Mouse (Mus musculus) neural tube, embryonic 14.5 days (tissue): Measurements from ENCODE around the gene F12. TPM values are rescaled to one million over a fixed set of nuclear protein-coding genes. Genes with fewer than 3 reads are reported as not detected.

Experiments
- ATAC-seq: fragments of 200-750 bp; cut with Nextera tagmentation; 2 replicates; pipeline ENCODE4 v1.8.0; 2017; ENCODE audit warnings: low read depth, mild to moderate bottlenecking, moderate TSS enrichment, moderate library complexity
- H3K27ac ChIP-seq: fragments of 300-500 bp; sonication (generic); 2 replicates; pipeline ENCODE4 v1.5.1; 2014; ENCODE audit warnings: low read depth, mild to moderate bottlenecking, control low read depth, low read length, moderate library complexity, mixed read lengths
- H3K27me3 ChIP-seq: fragments of 300-500 bp; sonication (generic); 2 replicates; pipeline ENCODE4 v1.6.1; 2014; ENCODE audit warnings: low read length; ENCODE audit not compliant: control insufficient read depth, insufficient read depth
- H3K36me3 ChIP-seq: fragments of 300-500 bp; sonication (generic); 2 replicates; pipeline ENCODE4 v1.6.1; 2014; ENCODE audit warnings: low read length, mixed read lengths; ENCODE audit not compliant: control insufficient read depth, insufficient read depth
- H3K4me1 ChIP-seq: fragments of 300-500 bp; sonication (generic); 2 replicates; pipeline ENCODE4 v1.6.1; 2014; ENCODE audit warnings: low read length; ENCODE audit not compliant: control insufficient read depth, insufficient read depth
- H3K4me2 ChIP-seq: fragments of 300-500 bp; sonication (generic); 2 replicates; pipeline ENCODE4 v1.6.1; 2014; ENCODE audit warnings: mild to moderate bottlenecking, low read depth, low read length, control low read depth
- H3K4me3 ChIP-seq: fragments of 300-500 bp; sonication (generic); 2 replicates; pipeline ENCODE4 v1.5.1; 2014; ENCODE audit warnings: low read depth, low read length, control low read depth, mixed read lengths
- H3K9ac ChIP-seq: fragments of 300-500 bp; sonication (generic); replicated peaks from 2 replicates; pipeline ENCODE4 v1.6.1; 2014; ENCODE audit warnings: low read depth, mild to moderate bottlenecking, control low read depth, low read length, mixed read lengths
- H3K9me3 ChIP-seq: fragments of 300-500 bp; sonication (generic); 2 replicates; pipeline ENCODE4 v1.6.1; 2016; ENCODE audit warnings: low read length; ENCODE audit not compliant: control insufficient read depth
- WGBS: fragments of 180-500 bp; shearing (Covaris S2); extraction: QIAGEN DNeasy Blood & Tissue Kit; methylation state at CpG from one replicate; pipeline ENCODE4 v1.1.7; 2014; 5-methylcytosine and 5-hydroxymethylcytosine counted together
- polyA plus RNA-seq: library from polyadenylated mRNA; unstranded; fragments of >200 nt; fragmentation: Nextera tagmentation; extraction: Ambion mirVana; gene quantifications from 2 replicates; pipeline ENCODE4 v1.2.1, GENCODE M21; 2014

The F12 gene
- polyA plus RNA-seq, 1 experiment from 2014 or later: not detected

DNA sequence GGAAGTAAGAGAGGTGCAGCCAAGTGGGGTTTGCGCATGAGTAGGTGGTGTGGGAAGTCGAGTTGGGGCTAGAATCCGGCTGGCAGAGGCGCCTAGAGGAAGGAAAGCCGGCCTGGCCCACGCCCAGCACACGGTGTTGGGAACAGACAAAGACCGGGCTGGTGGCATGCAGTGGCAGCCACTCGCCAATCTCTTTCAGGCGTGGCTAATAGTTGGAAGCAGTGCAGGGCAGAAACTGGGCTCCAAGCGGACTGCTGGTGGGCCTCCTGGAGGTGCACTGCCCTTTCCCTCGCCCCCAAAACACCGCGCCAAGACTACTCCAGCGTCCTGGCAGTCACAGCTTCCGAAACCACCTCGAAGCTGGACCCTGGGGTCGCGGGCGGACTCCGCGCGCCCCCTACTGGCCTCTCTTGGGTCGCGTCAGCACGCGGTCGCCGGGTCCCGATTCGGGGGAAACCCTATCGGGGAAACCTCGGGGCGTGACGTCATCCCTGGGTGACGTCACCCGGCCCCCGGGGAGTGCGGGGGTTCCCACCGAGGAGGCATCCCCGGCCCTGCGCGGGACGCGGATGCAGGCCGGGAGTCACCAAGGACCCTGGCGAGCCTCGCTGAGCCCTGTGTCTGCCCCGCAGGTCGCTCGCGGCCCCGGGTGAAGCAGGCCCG, 44.7 kb upstream of the F12 start:
- WGBS: under 1% methylated on average over 47 of the region's 54 CpGs
- Histone ChIP-seq H3K27me3 (no peaks in the 10 kb centered on the region; the same call in 1 of the 2 replicates), H3K4me3 (peak overlapping the region; percentile 50), H3K4me2 (peak overlapping the region; percentile 99), H3K27ac (peak overlapping the region; percentile 92), H3K9me3 (no peaks in the 10 kb centered on the region), H3K9ac (peak overlapping the region; percentile 89), H3K36me3 (peaks cover 31% of the 10 kb centered on the region), H3K4me1 (peaks cover 66% of the 10 kb centered on the region)
- peak; percentile 61 for ATAC-seq

DNA sequence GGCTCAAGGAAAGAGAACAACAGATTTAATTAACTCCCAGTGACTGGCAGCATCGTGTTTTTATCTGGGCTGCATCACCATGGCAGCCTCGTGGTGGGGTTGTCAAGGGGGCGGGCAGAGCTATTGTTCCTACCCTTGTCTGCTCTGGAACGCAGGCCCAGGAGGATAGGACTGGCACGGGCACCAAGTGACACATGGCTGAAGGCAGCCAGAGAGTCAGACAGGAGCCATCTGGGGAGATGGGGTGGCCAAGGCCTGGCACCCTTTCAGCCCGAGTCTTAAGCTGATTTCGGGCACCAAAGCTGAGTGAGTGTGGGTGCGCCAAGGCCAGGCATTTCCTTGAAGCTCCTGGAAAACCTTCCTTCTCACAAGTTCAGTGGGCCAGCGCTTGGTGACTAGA, 43.8 kb upstream of the F12 start:
- Histone ChIP-seq H3K4me1 (peaks cover 75% of the 10 kb centered on the region), H3K9me3 (no peaks in the 10 kb centered on the region), H3K4me3 (no peak overlapping the region), H3K9ac (peak overlapping the region; percentile 89; the same call in 1 of the 2 replicates), H3K36me3 (peaks cover 22% of the 10 kb centered on the region), H3K27ac (peak overlapping the region; percentile 92), H3K4me2 (no peak overlapping the region; the same call in 1 of the 2 replicates), H3K27me3 (no peaks in the 10 kb centered on the region; the same call in 1 of the 2 replicates)
- peak; percentile 10; the same call in 1 of the 2 replicates for ATAC-seq
- 39% methylated on average over 9 of the region's 9 CpGs for WGBS

DNA sequence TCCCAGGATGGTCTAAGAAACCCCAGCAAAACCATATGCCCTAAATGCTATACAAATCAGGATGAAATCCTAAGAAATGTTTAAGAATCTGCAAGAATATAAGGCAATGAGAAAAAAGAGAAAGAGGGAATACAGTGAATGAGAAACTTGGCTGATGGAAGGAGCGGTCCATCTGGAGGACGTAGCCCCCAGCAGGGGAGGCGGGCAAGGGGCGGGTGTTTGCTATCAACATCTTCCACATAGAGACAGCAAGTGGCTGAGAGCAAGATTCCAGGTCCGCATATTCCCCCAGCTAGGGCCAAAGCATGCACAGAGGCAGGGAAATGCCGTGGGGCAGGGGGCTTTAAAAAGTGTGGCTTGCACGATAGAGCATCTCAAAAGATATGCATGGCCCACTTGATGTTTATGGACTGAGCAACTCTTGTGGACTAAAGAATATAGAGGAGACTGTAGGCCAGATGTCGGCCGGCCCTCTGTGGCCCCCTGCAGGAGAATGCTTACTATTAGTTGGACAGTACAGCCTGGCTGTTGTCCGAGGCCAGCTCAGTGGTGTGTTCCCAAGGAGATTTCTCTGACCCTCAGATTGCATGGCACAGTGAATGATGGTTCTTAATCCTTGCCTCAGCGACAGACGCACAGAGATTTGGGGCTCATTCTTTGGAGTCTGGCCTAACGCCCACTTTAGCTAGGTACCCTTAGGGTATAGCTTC, 42.4 kb upstream of the F12 start:
- Histone ChIP-seq H3K4me3 (no peak overlapping the region), H3K4me1 (peaks cover 68% of the 10 kb centered on the region), H3K36me3 (peaks cover 8% of the 10 kb centered on the region; the same call in 1 of the 2 replicates), H3K9me3 (no peaks in the 10 kb centered on the region), H3K27me3 (peaks cover 2% of the 10 kb centered on the region; the same call in 1 of the 2 replicates), H3K9ac (no peak overlapping the region), H3K4me2 (no peak overlapping the region), H3K27ac (no peak overlapping the region)
- 40% methylated on average over 13 of the region's 13 CpGs for WGBS
- no peak for ATAC-seq

DNA sequence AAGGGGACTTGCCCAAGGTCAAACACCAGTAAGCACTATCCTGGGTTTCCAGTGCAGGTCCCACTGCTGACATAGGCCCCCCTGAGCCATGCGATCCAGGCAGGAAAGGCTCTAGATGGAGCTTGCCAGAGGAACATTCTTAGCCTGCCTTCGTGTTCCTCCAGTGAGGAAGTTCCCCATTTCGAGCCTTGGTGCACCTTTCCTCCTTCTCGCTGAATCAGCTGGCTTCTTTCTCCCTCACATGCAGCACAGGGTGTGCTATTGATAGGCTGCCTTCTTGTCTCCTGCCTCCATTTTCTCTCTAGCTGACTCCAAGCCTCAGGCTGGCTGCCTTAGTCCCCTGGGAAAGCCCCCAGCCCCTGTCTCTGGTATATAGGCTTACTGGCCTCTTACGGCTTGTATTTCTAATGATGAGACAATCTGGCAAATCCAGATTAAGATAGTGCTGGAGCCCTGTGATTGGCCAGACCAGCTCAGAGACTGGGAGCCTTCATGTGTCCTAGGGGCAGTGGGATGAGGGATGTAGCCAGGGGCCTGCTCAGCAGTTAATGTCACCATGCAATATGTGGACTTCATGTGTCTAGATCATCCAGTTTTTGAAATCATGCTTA, 39.3 kb upstream of the F12 start:
- Histone ChIP-seq H3K27me3 (peaks cover 2% of the 10 kb centered on the region; the same call in 1 of the 2 replicates), H3K9me3 (no peaks in the 10 kb centered on the region), H3K4me3 (peak overlapping the region; percentile 77), H3K27ac (peak overlapping the region; percentile 96), H3K36me3 (0 out of 2 replicates have a peak, but pooled peaks cover 4% of the 10 kb centered on the region), H3K9ac (peak overlapping the region; percentile 87; the same call in 1 of the 2 replicates), H3K4me1 (peaks cover 45% of the 10 kb centered on the region), H3K4me2 (peak overlapping the region; percentile 89)
- no peak for ATAC-seq
- WGBS: 65% methylated on average over 5 of the region's 5 CpGs

DNA sequence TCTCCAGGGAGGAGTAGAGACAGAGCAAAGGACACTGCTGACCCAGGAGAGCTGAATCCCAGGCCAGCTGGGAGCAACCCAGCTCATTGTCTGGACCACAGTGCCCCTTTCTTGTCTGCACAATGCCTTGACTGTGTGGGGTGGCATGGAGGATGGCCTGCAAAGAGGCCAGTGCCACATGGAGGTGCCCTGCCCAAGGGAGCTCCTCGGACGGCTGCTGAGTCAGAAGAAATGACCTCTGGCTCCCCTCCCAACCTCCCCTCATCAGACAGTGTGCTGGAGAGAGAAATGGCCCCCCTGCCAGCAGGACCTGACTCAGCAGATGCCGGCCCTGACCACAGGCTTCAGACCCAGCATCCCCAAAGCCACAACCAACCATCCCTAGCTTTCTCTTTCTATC, 38.6 kb upstream of the F12 start:
- H3K27ac ChIP-seq: peak overlapping the region; percentile 96

DNA sequence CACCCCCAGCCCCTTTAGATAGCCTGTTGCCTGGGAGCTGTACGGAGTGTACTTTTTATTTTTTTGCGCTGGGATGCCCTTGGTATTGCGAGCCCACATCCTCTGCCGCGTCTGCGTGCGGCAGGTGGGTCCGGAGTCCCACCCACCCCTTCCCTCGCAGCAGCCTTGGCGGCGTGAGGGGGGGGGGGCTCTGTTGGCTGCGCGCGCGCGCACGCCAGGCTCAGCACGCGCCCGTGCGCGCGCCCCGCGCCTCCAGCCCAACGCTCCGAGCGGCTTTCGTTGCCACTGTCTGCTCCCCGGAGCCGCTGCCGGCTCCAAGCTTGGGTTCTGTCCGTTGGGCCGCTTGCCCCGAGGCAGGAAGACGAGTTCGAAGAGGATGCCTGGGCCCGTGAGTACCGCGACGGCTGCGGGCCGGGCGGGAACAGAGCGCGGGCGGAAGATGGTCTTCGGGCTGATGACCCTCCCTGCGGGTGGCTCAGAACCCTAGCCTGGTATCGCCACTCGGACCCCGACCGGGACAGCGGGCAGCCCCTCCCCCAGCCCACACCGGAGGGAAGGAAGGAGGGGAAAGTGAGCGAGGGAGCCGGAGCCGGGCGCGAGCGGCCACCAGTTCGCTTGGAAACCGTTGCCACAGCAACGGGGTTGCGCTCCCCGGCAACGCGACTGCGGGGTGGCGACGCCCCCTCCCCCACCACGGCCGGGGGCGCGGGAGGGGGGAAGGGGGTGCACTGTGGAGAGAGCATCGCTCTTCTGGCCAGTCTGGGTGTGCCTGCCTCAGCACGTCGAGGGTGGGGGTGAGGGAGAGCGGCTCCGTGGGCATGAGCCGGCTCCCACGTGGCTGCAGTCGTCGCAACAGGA, 37.7 kb upstream of the F12 start, which contains the start of gene Prr7:
Gene Prr7 (plus strand): TSS at position 241 of the 858 bp plus-strand sequence.
- H3K9me3 ChIP-seq: no peaks in the 10 kb centered on the region
- H3K9ac ChIP-seq: peak within 1 kb of the TSS; percentile 87
- H3K36me3 ChIP-seq: peaks cover 10% of the 10 kb centered on the region
- peaks cover 2% of the 10 kb centered on the region; the same call in 1 of the 2 replicates for H3K27me3 ChIP-seq
- peak within 1 kb of the TSS; percentile 77 for H3K4me3 ChIP-seq
- peak; percentile 79 for ATAC-seq
- peaks cover 30% of the 10 kb centered on the region for H3K4me1 ChIP-seq
- peak within 1 kb of the TSS; percentile 89 for H3K4me2 ChIP-seq
- under 1% methylated on average over 72 of the region's 84 CpGs for WGBS
- H3K27ac ChIP-seq: peak within 1 kb of the TSS; percentile 96

More for the DNA sequence above, 38.6 kb upstream of the F12 start:
- Histone ChIP-seq H3K27me3 (peaks cover 2% of the 10 kb centered on the region; the same call in 1 of the 2 replicates), H3K4me1 (peaks cover 38% of the 10 kb centered on the region), H3K4me2 (peak overlapping the region; percentile 89), H3K9me3 (no peaks in the 10 kb centered on the region), H3K36me3 (0 out of 2 replicates have a peak, but pooled peaks cover 4% of the 10 kb centered on the region), H3K4me3 (peak overlapping the region; percentile 77), H3K9ac (peak overlapping the region; percentile 87)
- 2% methylated on average over 3 of the region's 3 CpGs for WGBS
- ATAC-seq: peak; percentile 13; the same call in 1 of the 2 replicates

DNA sequence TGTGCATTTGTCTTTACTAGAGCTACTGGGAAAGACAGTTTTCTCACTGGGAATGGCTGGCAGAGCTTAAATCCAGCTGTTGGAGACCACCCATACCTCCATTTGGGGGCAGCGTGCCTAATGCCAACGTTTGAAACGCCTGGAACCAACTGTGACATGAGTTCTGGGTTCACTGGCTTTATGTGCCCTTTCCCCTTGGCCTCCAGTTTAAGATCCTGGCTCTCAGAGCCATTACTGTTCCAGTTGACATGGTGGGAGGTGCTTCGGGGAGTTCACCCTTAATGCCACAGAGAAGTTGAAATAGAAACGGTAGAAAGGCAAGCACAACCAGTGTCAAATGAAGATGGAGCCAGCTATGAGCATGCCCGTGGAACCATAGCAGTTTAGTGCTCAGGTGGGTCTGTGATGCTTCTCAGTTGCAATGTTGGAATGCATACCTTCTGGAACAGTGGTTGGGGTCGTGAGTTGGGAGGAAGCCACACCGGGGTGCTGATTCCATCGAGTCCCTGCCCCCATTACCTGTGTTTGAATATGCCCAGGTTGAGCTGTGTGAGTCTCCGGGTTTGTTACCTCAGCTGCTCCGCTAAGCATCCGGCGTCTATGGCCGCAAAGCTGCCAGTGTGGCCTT, 36.9 kb upstream of the F12 start:
- peak overlapping the region; percentile 77 for H3K4me3 ChIP-seq
- WGBS: 9% methylated on average over 14 of the region's 14 CpGs
- peaks cover 16% of the 10 kb centered on the region for H3K36me3 ChIP-seq
- no peak; the same call in 1 of the 2 replicates for ATAC-seq
- peak overlapping the region; percentile 89 for H3K4me2 ChIP-seq
- peaks cover 26% of the 10 kb centered on the region for H3K4me1 ChIP-seq
- peak overlapping the region; percentile 96 for H3K27ac ChIP-seq
- no peaks in the 10 kb centered on the region for H3K9me3 ChIP-seq
- H3K27me3 ChIP-seq: peaks cover 2% of the 10 kb centered on the region; the same call in 1 of the 2 replicates
- peak overlapping the region; percentile 87 for H3K9ac ChIP-seq

DNA sequence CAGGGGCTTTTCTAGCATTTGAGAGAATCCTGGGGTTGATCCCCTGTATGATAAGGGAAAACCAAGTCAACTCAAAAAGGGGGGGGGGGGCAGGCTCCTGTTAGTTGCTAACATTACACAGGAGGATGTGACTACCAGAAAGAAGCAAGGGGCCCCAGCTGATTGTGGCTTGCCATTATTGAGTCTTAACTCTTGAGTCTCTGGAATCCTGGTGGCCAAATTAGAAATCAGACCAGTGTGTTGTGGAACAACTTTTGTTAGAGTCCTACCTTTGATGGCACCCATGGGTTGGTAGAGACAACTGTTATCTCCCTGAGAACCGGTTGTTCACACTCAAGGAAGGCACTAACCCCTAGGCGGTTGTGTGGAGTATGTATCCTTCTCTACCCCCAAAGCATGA, 36.4 kb upstream of the F12 start:
- no peak for ATAC-seq
- peaks cover 19% of the 10 kb centered on the region for H3K36me3 ChIP-seq
- no peak overlapping the region for H3K9ac ChIP-seq
- no peak overlapping the region for H3K4me2 ChIP-seq
- 57% methylated on average over 2 of the region's 2 CpGs for WGBS
- H3K4me3 ChIP-seq: no peak overlapping the region
- H3K27ac ChIP-seq: no peak overlapping the region; the same call in 1 of the 2 replicates
- 0 out of 2 replicates have a peak, but pooled peaks cover 2% of the 10 kb centered on the region for H3K27me3 ChIP-seq
- peaks cover 26% of the 10 kb centered on the region for H3K4me1 ChIP-seq
- H3K9me3 ChIP-seq: no peaks in the 10 kb centered on the region
